Mouse (Mus musculus): ENCODE results near the gene Rspo3. TPM values are rescaled to one million over a fixed set of nuclear protein-coding genes. Genes with fewer than 3 reads are reported as not detected.

Gene Rspo3
- total RNA-seq, 2 experiments from 2014 or later = 0.11 TPM

- no peak for DNase-seq
- intact Hi-C loops (cut with DNase I) = no loop called here
Observed at GRCm38 (mm10) chr10:29445076-29445475, 90.6 kb downstream of the Rspo3 start.

- intact Hi-C loops (cut with DNase I) = no loop called here
Observed at GRCm38 (mm10) chr10:29441297-29441696, 94.4 kb downstream of the Rspo3 start.

GRCm38 (mm10) chr10:29432935-29433453 is 102.7 kb downstream of the Rspo3 start:
- intact Hi-C loops (cut with DNase I) = no loop called here

More at GRCm38 (mm10) chr10:29441297-29441696, 94.4 kb downstream of the Rspo3 start:
- no peak for DNase-seq

GRCm38 (mm10) chr10:29426660-29427059 is 109.0 kb downstream of the Rspo3 start:
- DNase-seq = no peak
- intact Hi-C loops (cut with DNase I) = no loop called here

More at GRCm38 (mm10) chr10:29432935-29433453, 102.7 kb downstream of the Rspo3 start:
- DNase-seq = no peak

GRCm38 (mm10) chr10:29424571-29424970 is 111.1 kb downstream of the Rspo3 start:
- intact Hi-C loops (cut with DNase I) = no loop called here
- no peak for DNase-seq

GRCm38 (mm10) chr10:29414361-29414760 is 121.3 kb downstream of the Rspo3 start:
- peak; percentile 5 to 7 for DNase-seq
- intact Hi-C loops (cut with DNase I) = no loop called here

- DNase-seq = no peak
- intact Hi-C loops (cut with DNase I) = no loop called here
Observed at GRCm38 (mm10) chr10:29402656-29403268, 132.9 kb downstream of the Rspo3 start.

Other genes starting within 250 kb of the Rspo3 start
- 10 to 100 TPM; 36.1 to 39.7 TPM for gene Echdc1, start 222.7 kb downstream of the Rspo3 start, total RNA-seq (2021)
- gene Rnf146, start 173.4 kb downstream of the Rspo3 start, total RNA-seq (2021) = 10 to 100 TPM; 58.6 to 59.4 TPM

All from heart, postnatal 36 days (tissue).